Mouse (Mus musculus) hematopoietic multipotent progenitor cell, adult 10-12 weeks (in vitro differentiated cells): Measurements from ENCODE around the gene Atad5. TPM values are rescaled to one million over a fixed set of nuclear protein-coding genes. Genes with fewer than 3 reads are reported as not detected.

Source experiments
- polyA plus RNA-seq: library from polyadenylated mRNA; stranded (reverse); fragments of >175 nt; gene quantifications from 2 replicates; pipeline ENCODE4 v1.2.3, GENCODE M21; 2012; ENCODE audit warnings: low replicate concordance

Gene Atad5
- polyA plus RNA-seq, result 0.99 and 1.4 TPM in 2 replicates

DNA sequence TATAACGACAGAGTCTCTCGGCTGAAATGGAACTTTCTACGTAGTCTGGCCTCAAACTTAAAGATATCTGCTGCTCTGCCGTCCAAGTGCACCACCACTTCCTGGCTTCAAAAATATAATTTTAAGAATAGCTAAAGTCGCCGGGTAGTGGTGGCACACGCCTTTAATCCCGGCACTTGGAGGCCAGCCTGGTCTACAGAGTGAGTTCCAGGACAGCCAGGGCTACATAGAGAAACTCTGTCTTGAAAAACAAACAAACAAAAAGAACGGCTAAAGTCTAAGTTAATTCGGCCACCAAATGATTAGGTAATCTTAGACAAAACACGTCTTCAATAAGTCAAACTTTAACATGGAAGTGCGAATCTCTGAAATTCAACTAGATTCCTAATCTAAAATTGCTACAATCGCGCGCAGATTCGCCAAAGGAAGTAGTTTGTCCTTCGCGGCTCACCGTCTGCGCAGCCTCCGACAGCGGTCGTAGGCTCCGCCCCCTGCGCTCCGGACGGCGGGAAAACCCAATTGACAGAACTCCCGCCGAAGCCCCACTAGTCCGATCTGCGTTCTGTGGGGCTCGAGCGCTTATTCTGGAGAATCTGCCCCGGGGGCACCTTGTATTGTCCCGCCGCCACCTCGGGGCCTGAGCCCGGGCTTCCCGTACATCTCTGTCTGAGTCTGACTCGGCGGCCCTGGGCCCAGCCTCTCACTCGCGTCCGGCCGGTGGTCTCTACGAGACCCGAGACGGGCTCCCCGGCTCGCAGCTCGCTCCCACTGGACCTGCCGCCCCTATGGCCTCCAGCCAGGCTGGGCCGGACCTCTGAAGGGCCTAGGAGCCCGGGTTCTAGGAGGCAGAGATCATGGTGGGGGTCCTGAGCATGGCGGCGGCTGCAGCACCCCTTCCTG lies at the start of gene Atad5:
TSS of gene Atad5 (plus strand) at position 484 of the 900 bp plus-strand sequence.

DNA sequence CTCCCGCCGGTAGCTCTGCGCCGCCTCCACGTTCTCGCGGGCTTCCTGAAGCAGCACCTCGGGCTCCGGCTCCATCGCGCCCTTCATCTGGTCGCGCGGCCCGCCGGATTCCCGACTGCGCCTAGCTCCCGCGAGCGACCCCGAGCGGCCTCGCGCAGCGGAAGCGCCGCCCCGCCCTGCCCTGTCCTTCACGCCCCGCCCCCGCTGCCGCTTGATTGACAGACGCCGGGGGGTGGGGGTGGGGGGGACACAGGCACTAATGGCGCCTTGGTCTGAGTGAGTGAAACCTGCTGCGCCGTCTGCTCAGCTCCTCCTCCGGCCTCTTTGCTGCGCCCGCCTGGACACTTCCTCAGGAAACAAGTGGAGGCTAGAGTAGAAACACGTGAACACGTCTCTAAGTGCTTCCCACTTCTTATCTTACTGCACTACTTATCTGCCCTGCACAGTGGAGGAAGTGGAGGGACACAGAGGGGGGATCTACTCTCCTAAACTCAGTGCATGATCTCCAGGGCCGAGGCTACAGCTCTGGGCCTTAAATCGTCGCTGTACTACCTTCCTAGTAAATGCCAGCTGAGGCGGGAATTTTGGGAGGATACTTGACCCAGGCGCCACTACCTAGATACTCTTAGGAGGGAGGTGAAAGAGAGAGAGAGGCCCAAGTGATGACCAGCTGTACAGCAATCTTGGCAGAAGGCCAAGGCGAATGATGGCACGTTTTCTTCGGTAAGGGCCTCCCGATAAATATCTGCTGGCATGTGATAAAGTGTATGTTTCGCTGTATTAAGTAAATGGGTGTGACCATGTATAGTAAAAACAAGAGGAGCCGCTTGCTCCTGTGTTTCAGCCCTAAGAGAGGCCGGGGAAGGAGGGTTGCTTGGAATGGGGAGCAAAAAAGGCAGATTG lies 8.1 kb upstream of the Atad5 start, which contains the start of gene Crlf3:
TSS of gene Crlf3 (minus strand) at position 166 of the 903 bp plus-strand sequence.

DNA sequence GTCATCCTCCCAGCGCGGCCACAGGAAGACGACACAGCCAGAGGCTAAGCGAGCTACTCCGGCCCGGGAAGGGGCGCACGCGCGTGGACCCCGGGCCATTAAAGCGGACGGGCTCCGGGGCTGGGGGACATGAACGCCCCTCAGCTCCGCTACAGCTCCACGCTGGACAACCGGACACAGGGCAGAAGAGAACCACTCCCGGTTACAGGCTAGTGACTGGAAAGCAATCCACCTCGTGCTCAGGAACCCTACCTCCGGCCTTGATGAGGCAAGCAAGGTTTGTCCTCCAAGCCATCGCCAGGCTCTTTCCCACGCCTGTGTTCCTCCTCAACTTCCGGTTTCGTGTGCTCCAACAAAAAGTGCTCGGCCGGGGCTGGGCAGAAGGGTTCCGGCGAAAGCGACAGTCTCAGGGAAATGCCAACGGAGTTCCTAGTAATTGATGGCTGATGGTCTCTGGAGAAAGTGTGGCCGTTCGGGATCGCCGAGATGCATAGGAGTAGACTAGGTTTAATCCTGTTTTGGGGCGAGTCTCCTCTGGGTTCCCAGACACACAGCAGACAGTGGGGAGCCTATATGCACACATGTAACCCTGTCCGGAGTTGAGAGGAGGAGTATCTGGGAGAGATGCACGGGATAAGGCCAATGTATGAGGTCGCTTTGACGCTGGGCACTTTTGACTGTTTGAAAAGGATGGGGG lies 52.8 kb downstream of the Atad5 start, which contains the start of gene Tefm:
TSS of gene Tefm (minus strand) at position 351 of the 697 bp plus-strand sequence.

DNA sequence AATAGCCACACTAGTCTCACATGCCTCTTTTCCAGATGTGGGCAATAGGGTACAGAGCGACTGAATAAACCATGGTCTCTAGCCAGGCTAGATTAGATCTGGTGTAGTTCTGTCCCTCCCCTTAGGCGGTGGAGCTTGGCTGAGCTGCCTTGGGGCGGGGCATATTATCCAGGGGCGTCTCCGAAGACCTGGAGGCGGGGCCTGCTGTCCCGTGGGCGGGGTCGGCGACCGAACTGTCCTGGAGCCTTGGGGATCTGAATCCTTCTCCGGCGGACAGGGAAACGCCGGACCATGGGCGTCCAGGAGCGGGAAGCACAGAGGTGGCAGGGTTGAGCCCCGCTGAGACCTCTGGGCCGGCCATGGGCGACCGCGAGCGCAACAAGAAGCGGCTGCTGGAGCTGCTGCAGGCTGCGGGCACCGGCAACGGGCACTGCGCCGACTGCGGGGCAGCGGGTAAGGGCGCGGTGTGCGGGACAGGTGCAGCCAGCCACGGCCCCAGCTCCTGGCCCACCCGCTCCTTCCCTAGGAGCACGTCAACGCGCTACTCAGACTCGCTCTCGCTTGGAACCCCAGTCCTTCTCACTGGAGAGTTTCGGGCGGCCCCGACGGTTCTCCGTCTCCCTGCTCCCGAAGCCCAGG lies 64.8 kb downstream of the Atad5 start, which contains the start of gene Adap2:
TSS of gene Adap2 (plus strand) at position 249 of the 639 bp plus-strand sequence.

DNA sequence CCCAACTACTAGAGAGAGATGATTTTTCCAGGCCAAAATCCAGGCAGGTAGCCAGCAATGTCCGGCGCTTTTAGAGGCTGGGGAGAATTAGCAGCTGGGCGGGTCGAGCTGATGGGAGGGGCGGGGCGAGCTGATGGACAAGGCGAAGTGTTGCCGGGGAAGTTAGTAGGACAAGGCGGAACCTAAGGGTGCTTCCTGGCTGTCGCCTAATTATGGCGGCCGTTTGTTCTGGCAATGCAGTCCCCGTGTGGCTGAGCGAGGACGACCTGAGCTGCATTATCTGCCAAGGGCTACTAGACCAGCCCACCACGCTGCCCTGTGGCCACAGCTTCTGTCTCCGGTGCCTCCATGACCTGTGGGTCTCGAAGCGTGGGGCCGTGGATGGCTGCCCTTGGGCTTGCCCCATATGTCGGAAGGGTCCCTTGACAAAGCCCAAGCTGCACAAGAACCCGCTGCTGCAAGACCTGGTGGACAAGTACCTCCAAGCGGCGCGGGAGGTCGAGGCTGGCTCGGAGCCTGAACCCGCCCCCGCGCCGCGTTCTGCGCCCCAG lies 94.6 kb downstream of the Atad5 start, which contains the start of gene Rnf135:
TSS of gene Rnf135 (plus strand) at position 147 of the 551 bp plus-strand sequence.

Other genes starting within 250 kb of the Atad5 start
- 1.00 and 3.6 TPM in 2 replicates for gene Utp6, start 127.0 kb upstream of the Atad5 start, polyA plus RNA-seq
- 14.6 and 18.1 TPM in 2 replicates for gene Suz12, start 96.3 kb upstream of the Atad5 start, polyA plus RNA-seq
- 70.9 and 76.6 TPM in 2 replicates for gene Crlf3, start 8.4 kb upstream of the Atad5 start, polyA plus RNA-seq
- 0.34 and 0.71 TPM in 2 replicates for gene Tefm, start 52.8 kb downstream of the Atad5 start, polyA plus RNA-seq
- 7.6 and 24.5 TPM in 2 replicates for gene Adap2, start 64.7 kb downstream of the Atad5 start, polyA plus RNA-seq
- 14.6 and 21.4 TPM in 2 replicates for gene Rnf135, start 94.5 kb downstream of the Atad5 start, polyA plus RNA-seq
- 4.1 and 5.1 TPM in 2 replicates for gene Rhot1, start 119.6 kb downstream of the Atad5 start, polyA plus RNA-seq
- 0.16 and 0.97 TPM in 2 replicates for gene Rhbdl3, start 211.5 kb downstream of the Atad5 start, polyA plus RNA-seq